Mouse (Mus musculus): ENCODE results near the gene Eaf1. TPM values are rescaled to one million over a fixed set of nuclear protein-coding genes. Genes with fewer than 3 reads are reported as not detected.

The Eaf1 gene
- polyA plus RNA-seq, 1 experiment from 2014 or later, result 36.9 TPM

GRCm38 (mm10) chr14:31486465-31486864, 7.7 kb upstream of the Eaf1 start:
- 87% methylated on average over 4 of the region's 4 CpGs for WGBS

GRCm38 (mm10) chr14:31488055-31488454, 6.1 kb upstream of the Eaf1 start:
- 94% methylated on average over 6 of the region's 6 CpGs for WGBS
- no peaks in the 10 kb centered on the region for H3K9me3 ChIP-seq (replicated peaks)

More at GRCm38 (mm10) chr14:31486465-31486864, 7.7 kb upstream of the Eaf1 start:
- Histone ChIP-seq H3K9me3 (replicated peaks) (no peaks in the 10 kb centered on the region), H3K4me1 (no peaks in the 10 kb centered on the region), H3K36me3 (peaks cover 97% of the 10 kb centered on the region), H3K4me3 (no peak overlapping the region), H3K27ac (no peak overlapping the region), H3K27me3 (ENCODE audit: low read depth, poor library complexity, severe bottlenecking) (no peaks in the 10 kb centered on the region)
- no peak for DNase-seq (ENCODE audit: low spot score)

GRCm38 (mm10) chr14:31493901-31494300, 298 bp upstream of the Eaf1 start:
- Histone ChIP-seq H3K27ac (peak overlapping the region; percentile 95), H3K27me3 (ENCODE audit: low read depth, poor library complexity, severe bottlenecking) (no peaks in the 10 kb centered on the region), H3K4me1 (peaks cover 24% of the 10 kb centered on the region), H3K4me3 (peak overlapping the region; percentile 93), H3K9me3 (replicated peaks) (no peaks in the 10 kb centered on the region), H3K36me3 (peaks cover 61% of the 10 kb centered on the region)
- no peak for DNase-seq (ENCODE audit: low spot score)
- 40% methylated on average over 9 of the region's 9 CpGs for WGBS

More at GRCm38 (mm10) chr14:31488055-31488454, 6.1 kb upstream of the Eaf1 start:
- no peak overlapping the region for H3K27ac ChIP-seq
- DNase-seq (ENCODE audit: low spot score), result no peak
- H3K4me1 ChIP-seq, result no peaks in the 10 kb centered on the region
- H3K4me3 ChIP-seq, result no peak overlapping the region
- H3K27me3 ChIP-seq (ENCODE audit: low read depth, poor library complexity, severe bottlenecking), result no peaks in the 10 kb centered on the region
- peaks cover 96% of the 10 kb centered on the region for H3K36me3 ChIP-seq

GRCm38 (mm10) chr14:31494975-31495455, 816 bp downstream of the Eaf1 start, which contains the start of gene Mettl6:
Gene Mettl6, minus strand, starts transcription at chr14:31495040.
- DNase-seq (ENCODE audit: low spot score), result peak; percentile 94
- under 1% methylated on average over 49 of the region's 49 CpGs for WGBS
- H3K27ac ChIP-seq, result peak within 1 kb of the TSS; percentile 95
- H3K4me1 ChIP-seq, result peaks cover 24% of the 10 kb centered on the region
- H3K36me3 ChIP-seq, result peaks cover 61% of the 10 kb centered on the region
- peak within 1 kb of the TSS; percentile 93 for H3K4me3 ChIP-seq
- H3K27me3 ChIP-seq (ENCODE audit: low read depth, poor library complexity, severe bottlenecking), result no peaks in the 10 kb centered on the region
- H3K9me3 ChIP-seq (replicated peaks), result no peaks in the 10 kb centered on the region

GRCm38 (mm10) chr14:31495538-31495937, 1.3 kb downstream of the Eaf1 start:
- 8% methylated on average over 8 of the region's 8 CpGs for WGBS
- no peaks in the 10 kb centered on the region for H3K9me3 ChIP-seq (replicated peaks)

GRCm38 (mm10) chr14:31496241-31496646, 2.0 kb downstream of the Eaf1 start:
- peaks cover 62% of the 10 kb centered on the region for H3K36me3 ChIP-seq

More at GRCm38 (mm10) chr14:31495538-31495937, 1.3 kb downstream of the Eaf1 start:
- peak overlapping the region; percentile 93 for H3K4me3 ChIP-seq
- no peaks in the 10 kb centered on the region for H3K27me3 ChIP-seq (ENCODE audit: low read depth, poor library complexity, severe bottlenecking)
- H3K27ac ChIP-seq, result peak overlapping the region; percentile 95
- DNase-seq (ENCODE audit: low spot score), result no peak
- peaks cover 24% of the 10 kb centered on the region for H3K4me1 ChIP-seq
- H3K36me3 ChIP-seq, result peaks cover 63% of the 10 kb centered on the region

GRCm38 (mm10) chr14:31499526-31499925, 5.3 kb downstream of the Eaf1 start:
- no peak for DNase-seq (ENCODE audit: low spot score)
- no peaks in the 10 kb centered on the region for H3K9me3 ChIP-seq (replicated peaks)
- no peak overlapping the region for H3K4me3 ChIP-seq
- no peak overlapping the region for H3K27ac ChIP-seq
- H3K36me3 ChIP-seq, result peaks cover 73% of the 10 kb centered on the region
- peaks cover 15% of the 10 kb centered on the region for H3K4me1 ChIP-seq
- 91% methylated on average over 1 of the region's 1 CpGs for WGBS
- no peaks in the 10 kb centered on the region for H3K27me3 ChIP-seq (ENCODE audit: low read depth, poor library complexity, severe bottlenecking)

More at GRCm38 (mm10) chr14:31496241-31496646, 2.0 kb downstream of the Eaf1 start:
- H3K9me3 ChIP-seq (replicated peaks), result no peaks in the 10 kb centered on the region
- 62% methylated on average over 7 of the region's 7 CpGs for WGBS
- H3K4me3 ChIP-seq, result peak overlapping the region; percentile 93
- DNase-seq (ENCODE audit: low spot score), result no peak
- H3K27me3 ChIP-seq (ENCODE audit: low read depth, poor library complexity, severe bottlenecking), result no peaks in the 10 kb centered on the region
- peaks cover 24% of the 10 kb centered on the region for H3K4me1 ChIP-seq
- H3K27ac ChIP-seq, result peak overlapping the region; percentile 95; the same call in 1 of the 2 replicates

GRCm38 (mm10) chr14:31503406-31503805, 9.2 kb downstream of the Eaf1 start:
- DNase-seq (ENCODE audit: low spot score), result no peak
- Histone ChIP-seq H3K4me1 (no peaks in the 10 kb centered on the region), H3K36me3 (peaks cover 99% of the 10 kb centered on the region), H3K27ac (no peak overlapping the region), H3K9me3 (replicated peaks) (no peaks in the 10 kb centered on the region), H3K27me3 (ENCODE audit: low read depth, poor library complexity, severe bottlenecking) (no peaks in the 10 kb centered on the region), H3K4me3 (no peak overlapping the region)
- WGBS, result 94% methylated on average over 13 of the region's 13 CpGs

GRCm38 (mm10) chr14:31506456-31506855, 12.3 kb downstream of the Eaf1 start:
- peaks cover 98% of the 10 kb centered on the region for H3K36me3 ChIP-seq
- H3K27me3 ChIP-seq (ENCODE audit: low read depth, poor library complexity, severe bottlenecking), result no peaks in the 10 kb centered on the region
- H3K27ac ChIP-seq, result no peak overlapping the region
- no peaks in the 10 kb centered on the region for H3K4me1 ChIP-seq
- DNase-seq (ENCODE audit: low spot score), result no peak
- 95% methylated on average over 6 of the region's 6 CpGs for WGBS
- no peak overlapping the region for H3K4me3 ChIP-seq
- H3K9me3 ChIP-seq (replicated peaks), result no peaks in the 10 kb centered on the region

- H3K9me3 ChIP-seq (replicated peaks), result no peaks in the 10 kb centered on the region
- no peaks in the 10 kb centered on the region for H3K27me3 ChIP-seq (ENCODE audit: low read depth, poor library complexity, severe bottlenecking)
- no peak for DNase-seq (ENCODE audit: low spot score)
- peaks cover 80% of the 10 kb centered on the region for H3K36me3 ChIP-seq
- WGBS, result 97% methylated on average over 2 of the region's 2 CpGs
- no peaks in the 10 kb centered on the region for H3K4me1 ChIP-seq
- H3K27ac ChIP-seq, result no peak overlapping the region
- no peak overlapping the region for H3K4me3 ChIP-seq
Measured at GRCm38 (mm10) chr14:31509911-31510310, 15.7 kb downstream of the Eaf1 start.

- peaks cover 76% of the 10 kb centered on the region for H3K36me3 ChIP-seq
- H3K4me1 ChIP-seq, result no peaks in the 10 kb centered on the region
- no peaks in the 10 kb centered on the region for H3K27me3 ChIP-seq (ENCODE audit: low read depth, poor library complexity, severe bottlenecking)
- no peak for DNase-seq (ENCODE audit: low spot score)
- no peak overlapping the region for H3K27ac ChIP-seq
- no peak overlapping the region for H3K4me3 ChIP-seq
- 94% methylated on average over 3 of the region's 3 CpGs for WGBS
- no peaks in the 10 kb centered on the region for H3K9me3 ChIP-seq (replicated peaks)
Measured at GRCm38 (mm10) chr14:31510322-31510721, 16.1 kb downstream of the Eaf1 start.

GRCm38 (mm10) chr14:31515895-31516294, 21.7 kb downstream of the Eaf1 start:
- DNase-seq (ENCODE audit: low spot score), result no peak
- WGBS, result 94% methylated on average over 2 of the region's 2 CpGs
- Histone ChIP-seq H3K36me3 (peaks cover 20% of the 10 kb centered on the region), H3K27ac (no peak overlapping the region), H3K27me3 (ENCODE audit: low read depth, poor library complexity, severe bottlenecking) (no peaks in the 10 kb centered on the region), H3K9me3 (replicated peaks) (no peaks in the 10 kb centered on the region), H3K4me1 (peaks cover 9% of the 10 kb centered on the region), H3K4me3 (no peak overlapping the region)

GRCm38 (mm10) chr14:31519165-31519564, 25.0 kb downstream of the Eaf1 start:
- Histone ChIP-seq H3K27me3 (ENCODE audit: low read depth, poor library complexity, severe bottlenecking) (no peaks in the 10 kb centered on the region), H3K36me3 (0 out of 2 replicates have a peak, but pooled peaks cover 3% of the 10 kb centered on the region), H3K4me3 (no peak overlapping the region), H3K4me1 (peaks cover 9% of the 10 kb centered on the region), H3K27ac (no peak overlapping the region), H3K9me3 (replicated peaks) (no peaks in the 10 kb centered on the region)
- 56% methylated on average over 3 of the region's 3 CpGs for WGBS
- no peak for DNase-seq (ENCODE audit: low spot score)

GRCm38 (mm10) chr14:31521318-31521717, 27.1 kb downstream of the Eaf1 start:
- peaks cover 9% of the 10 kb centered on the region for H3K4me1 ChIP-seq
- WGBS, result 75% methylated on average over 2 of the region's 2 CpGs
- DNase-seq (ENCODE audit: low spot score), result no peak

More at GRCm38 (mm10) chr14:31521318-31521717, 27.1 kb downstream of the Eaf1 start:
- Histone ChIP-seq H3K9me3 (replicated peaks) (no peaks in the 10 kb centered on the region), H3K4me3 (no peak overlapping the region), H3K36me3 (no peaks in the 10 kb centered on the region), H3K27ac (no peak overlapping the region), H3K27me3 (ENCODE audit: low read depth, poor library complexity, severe bottlenecking) (no peaks in the 10 kb centered on the region)

All from limb, embryonic 10.5 days (tissue).